Mouse (Mus musculus): ENCODE results near the gene Itprid1.

DNA sequence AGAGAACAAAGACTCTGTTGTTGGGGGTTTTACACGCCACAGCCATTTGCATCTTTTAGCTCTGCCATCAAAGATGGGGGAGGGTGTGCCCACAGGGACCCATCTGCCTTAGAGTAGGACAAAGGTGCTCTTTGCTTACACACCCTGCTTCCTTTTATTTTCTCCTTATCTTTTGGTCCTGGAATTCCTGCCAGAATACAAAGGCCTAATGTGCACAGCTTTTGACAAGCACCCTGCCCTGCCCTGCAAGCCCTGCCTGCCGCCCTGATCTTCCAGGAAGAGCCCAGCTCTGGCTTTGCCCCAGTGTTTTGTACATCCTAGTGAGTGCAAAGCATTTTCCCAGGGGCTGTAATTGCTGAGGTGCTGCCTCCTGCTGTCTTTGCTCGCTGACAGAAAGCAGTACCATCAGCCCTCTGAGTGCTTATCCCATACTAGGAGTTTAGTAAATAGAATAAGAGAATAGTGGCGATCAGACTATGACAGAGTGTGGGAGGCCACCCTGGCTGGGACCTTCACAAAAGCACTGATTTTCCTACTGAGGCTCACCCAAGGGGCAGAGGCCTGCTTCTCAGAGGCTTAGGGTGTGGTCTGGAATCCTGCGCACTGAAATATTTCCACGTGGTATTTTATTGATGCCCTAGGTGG lies 44.7 kb upstream of the Itprid1 start:
- TF ChIP-seq USF1 (IDR thresholded peaks at IDR 0.05; ENCODE audit: low read depth) (no peak), CTCF (IDR thresholded peaks at IDR 0.05; ENCODE audit: control insufficient read depth, insufficient read depth, insufficient read length) (no peak)

Measured in C2C12 (cell line).